In the genomic region with DNA sequence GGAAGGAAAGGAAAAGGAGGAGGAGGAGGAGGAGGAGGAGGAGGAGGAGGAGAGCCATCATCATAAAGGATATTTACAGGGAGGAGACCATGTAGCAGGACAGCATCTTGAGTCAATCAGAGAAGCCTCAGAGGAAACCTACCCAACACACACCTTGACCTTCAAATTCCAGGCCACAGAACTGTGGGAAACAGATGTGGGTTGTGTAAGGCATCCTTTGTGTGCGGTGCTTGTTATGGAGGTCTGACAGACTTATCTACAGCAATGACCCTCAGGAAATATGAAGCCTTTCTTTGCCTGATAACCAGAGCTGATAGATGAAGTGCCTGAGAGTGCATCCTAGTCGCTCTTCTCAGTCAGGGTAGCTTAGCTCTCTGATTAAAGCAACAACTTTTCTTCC, we compare ENCODE assay signal across 24 mouse cellular contexts.
"Had no signal": no experiment of that assay in that cellular context is flagged by ENCODE, and none has a peak within 500 bp of the region (broad histone marks: within the 10 kb centered on the region; RNA-seq: fewer than 3 reads in every experiment).

No protein-coding gene starts in this region.

- H3K9ac ChIP-seq: heart, embryonic 12.5 days; hindbrain, embryonic 14.5 days; intestine, embryonic 15.5 days; limb, embryonic 13.5 days; limb, embryonic 15.5 days; liver, embryonic 12.5 days; liver, embryonic 14.5 days had no signal

- ATAC-seq: hindbrain, embryonic 16.5 days; inflammation-experienced regulatory T-cells, adult 6 months; intestine, embryonic 15.5 days; intestine, postnatal 0 days; liver, embryonic 12.5 days had no signal

- H3K4me2 ChIP-seq: heart, embryonic 12.5 days; hindbrain, embryonic 14.5 days; intestine, embryonic 15.5 days; limb, embryonic 13.5 days; limb, embryonic 15.5 days; liver, embryonic 12.5 days had no signal

- H3K4me3 ChIP-seq: heart, embryonic 10.5 days; heart, embryonic 12.5 days; intestine, embryonic 15.5 days; limb, embryonic 13.5 days; limb, embryonic 15.5 days; liver, embryonic 12.5 days had no signal

- H3K4me1 ChIP-seq: intestine, embryonic 15.5 days; liver, embryonic 12.5 days had no signal

- H3K9me3 ChIP-seq: heart, embryonic 10.5 days; heart, embryonic 12.5 days; intestine, embryonic 15.5 days; limb, embryonic 13.5 days; limb, embryonic 15.5 days; liver, embryonic 12.5 days had no signal

- H3K27ac ChIP-seq: heart, embryonic 10.5 days; hindbrain, embryonic 14.5 days; intestine, embryonic 15.5 days; kidney, postnatal 0 days; limb, embryonic 13.5 days; limb, embryonic 15.5 days; liver, embryonic 12.5 days; liver, embryonic 14.5 days had no signal

- H3K36me3 ChIP-seq: heart, embryonic 10.5 days; heart, embryonic 12.5 days; intestine, embryonic 15.5 days; limb, embryonic 13.5 days; limb, embryonic 15.5 days; liver, embryonic 12.5 days had no signal

- H3K27me3 ChIP-seq: heart, embryonic 12.5 days; intestine, embryonic 15.5 days; limb, embryonic 13.5 days; limb, embryonic 15.5 days; liver, embryonic 12.5 days had no signal

- DNase-seq: gastrocnemius, postnatal 14 days; gastrocnemius, postnatal 36 days; heart, adult 18-20 months; heart, postnatal 10 days; heart, postnatal 36 days; kidney, adult 18-20 months; kidney, adult 8-10 months; kidney, postnatal 14 days; kidney, postnatal 36 days; layer of hippocampus, adult 9-11 months; layer of hippocampus, postnatal 36 days; left cerebral cortex, postnatal 4 days had no signal
